Mouse (Mus musculus): ENCODE results near the gene Zc3h18. TPM values are rescaled to one million over a fixed set of nuclear protein-coding genes. Genes with fewer than 3 reads are reported as not detected.

The Zc3h18 gene
- total RNA-seq, 2 experiments from 2014 or later, result 35.7 to 39.1 TPM

DNA sequence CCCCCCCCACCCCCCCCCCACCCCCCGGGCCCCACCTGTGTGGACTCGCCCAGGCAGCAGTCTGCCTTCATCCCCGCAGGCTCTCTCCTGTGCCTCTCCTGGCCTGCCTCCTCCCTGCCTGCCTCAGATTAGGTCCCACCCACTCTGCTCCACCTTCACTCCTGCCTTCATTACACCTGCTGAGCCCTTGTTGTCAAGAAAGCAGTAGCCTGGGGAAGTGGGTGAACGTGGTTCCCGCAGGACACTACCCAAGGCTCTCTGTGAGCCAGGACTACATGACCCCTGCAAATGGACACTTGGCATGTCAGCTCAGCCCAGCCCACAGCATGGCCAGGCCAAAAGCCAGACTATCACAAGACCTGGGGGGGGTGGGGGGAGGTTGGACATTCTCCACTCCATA, 32.2 kb upstream of the Zc3h18 start:
- intact Hi-C loops (cut with DNase I), result no loop called here
- no peak for DNase-seq (ENCODE audit: low spot score in 2 of 2)

DNA sequence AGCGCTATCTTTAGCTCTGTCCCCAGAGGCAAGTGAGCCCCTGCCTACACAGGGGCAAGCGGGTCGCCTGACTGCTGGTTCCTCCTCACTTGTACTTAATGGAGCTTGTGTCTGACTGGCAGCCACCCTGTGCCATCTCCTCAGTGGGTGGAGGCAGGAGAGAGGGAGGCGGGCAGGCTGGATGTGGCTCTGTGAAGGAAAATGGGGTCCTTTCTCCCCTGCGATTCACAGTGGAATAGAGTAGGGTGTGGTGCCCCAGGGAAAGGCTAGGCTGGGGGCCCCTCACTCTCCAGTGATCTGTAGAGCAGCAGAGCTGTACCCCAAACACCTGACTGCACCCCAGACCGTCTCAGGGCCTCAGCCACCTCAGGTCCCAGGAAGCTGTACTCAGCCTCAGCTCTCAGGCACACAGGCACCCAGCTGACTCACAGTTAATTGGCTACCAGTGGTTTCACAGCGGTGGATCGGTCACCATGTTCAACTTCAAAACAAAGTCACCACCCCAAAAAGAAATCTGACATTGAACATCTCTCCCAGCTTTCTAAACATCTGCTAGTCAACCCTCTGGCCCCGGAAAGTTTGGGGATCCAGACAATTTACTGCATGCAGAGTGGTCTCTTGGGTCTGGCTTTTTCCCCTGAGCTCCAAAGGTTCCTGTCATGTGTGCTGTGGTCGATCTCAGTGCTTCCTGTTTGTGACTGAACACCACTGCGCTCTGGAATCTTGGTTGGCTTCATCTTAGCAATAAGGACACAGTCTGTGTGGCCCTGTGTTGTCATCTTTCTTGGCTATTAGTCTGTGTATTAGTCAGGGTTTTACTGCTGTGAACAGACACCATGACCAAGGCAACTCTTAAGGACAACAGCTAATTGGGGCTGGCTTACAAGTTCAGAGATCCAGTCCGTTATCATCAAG, 31.0 kb upstream of the Zc3h18 start:
- intact Hi-C loops (cut with DNase I), result no loop called here
- no peak for DNase-seq (ENCODE audit: low spot score in 2 of 2)

GRCm38 (mm10) chr8:122347811-122348552, 28.4 kb upstream of the Zc3h18 start:
- peak; percentile 60 to 86 for DNase-seq (ENCODE audit: low spot score in 2 of 2)
- intact Hi-C loops (cut with DNase I), result no loop called here

- intact Hi-C loops (cut with DNase I), result no loop called here
- DNase-seq (ENCODE audit: low spot score in 2 of 2), result no peak
Observed at GRCm38 (mm10) chr8:122349357-122350297, 26.8 kb upstream of the Zc3h18 start.

- DNase-seq (ENCODE audit: low spot score in 2 of 2), result no peak
- intact Hi-C loops (cut with DNase I), result no loop called here
Observed at GRCm38 (mm10) chr8:122350309-122351089, 25.9 kb upstream of the Zc3h18 start.

DNA sequence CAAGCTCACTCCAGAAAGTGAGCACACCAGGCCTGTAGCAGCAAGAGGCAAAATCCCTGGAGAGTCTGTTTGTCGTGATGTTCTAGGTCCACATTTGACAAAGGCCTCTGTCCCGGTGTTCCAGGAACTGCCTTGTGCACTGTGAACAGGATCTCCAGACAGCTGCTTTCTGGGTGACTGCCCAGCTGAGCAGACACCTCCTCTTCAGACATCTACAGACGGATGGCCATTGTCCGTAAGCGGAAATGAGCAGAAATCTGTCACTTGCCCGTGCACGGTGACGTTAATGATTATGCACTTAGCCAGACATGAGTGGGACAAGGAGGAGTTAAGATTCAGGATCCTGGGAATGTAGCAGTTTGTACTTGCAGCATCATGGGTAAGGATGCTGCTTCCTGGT, 22.3 kb upstream of the Zc3h18 start:
- no peak for DNase-seq (ENCODE audit: low spot score in 2 of 2)
- intact Hi-C loops (cut with DNase I), result no loop called here

DNA sequence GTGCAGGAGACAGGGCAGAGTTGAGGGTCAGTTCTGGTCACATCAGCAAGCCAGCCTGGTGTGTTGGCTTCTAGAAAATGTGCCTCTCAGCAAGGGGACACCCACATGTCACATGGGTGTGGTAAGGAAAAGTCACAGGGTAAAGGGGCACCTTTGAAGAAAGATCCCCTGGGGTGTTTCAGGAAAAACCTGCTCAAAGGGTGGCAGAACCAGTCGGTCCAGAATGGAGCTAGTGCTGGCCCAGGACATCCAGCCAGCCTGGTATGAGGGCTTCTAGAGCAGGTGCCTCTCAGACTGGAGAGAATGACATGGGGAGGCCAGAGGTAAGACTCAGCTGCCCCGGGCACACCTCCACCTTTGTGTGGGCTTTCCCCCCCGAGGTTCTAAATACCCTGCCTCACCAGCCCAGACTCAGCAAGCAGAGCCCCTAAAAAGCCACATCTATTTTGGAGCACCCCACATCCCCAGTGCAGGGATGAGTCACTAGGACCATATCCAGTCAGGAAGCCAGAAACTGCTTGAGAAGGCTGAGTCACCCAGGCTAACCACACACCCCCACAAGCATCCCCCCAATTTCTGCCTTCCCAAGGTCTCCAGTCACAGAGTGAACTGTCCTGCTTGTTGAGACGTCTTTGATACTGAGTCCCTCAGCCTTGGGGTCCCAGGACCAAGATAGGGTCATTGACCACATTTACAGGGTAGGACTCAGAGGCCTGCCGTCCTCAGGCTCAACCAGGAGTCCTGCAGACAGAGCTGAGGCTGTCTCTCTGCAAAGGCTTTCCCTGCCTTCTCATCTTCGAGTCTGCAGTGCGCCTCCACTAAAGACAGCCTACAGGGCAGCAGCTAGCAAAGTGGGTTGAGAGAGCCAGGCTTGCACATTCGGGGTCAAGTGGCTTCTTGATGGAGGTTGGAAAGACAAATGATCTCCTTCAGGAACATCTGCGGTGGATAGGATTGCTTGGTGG, 20.5 kb upstream of the Zc3h18 start:
- intact Hi-C loops (cut with DNase I), result no loop called here
- peak; percentile 61 to 94 for DNase-seq (ENCODE audit: low spot score in 2 of 2)

- intact Hi-C loops (cut with DNase I), result no loop called here
Observed at GRCm38 (mm10) chr8:122357202-122357601, 19.2 kb upstream of the Zc3h18 start.

GRCm38 (mm10) chr8:122357641-122358040, 18.8 kb upstream of the Zc3h18 start:
- no peak for DNase-seq (ENCODE audit: low spot score in 2 of 2)
- intact Hi-C loops (cut with DNase I), result no loop called here

More at GRCm38 (mm10) chr8:122357202-122357601, 19.2 kb upstream of the Zc3h18 start:
- DNase-seq (ENCODE audit: low spot score in 2 of 2), result no peak

- DNase-seq (ENCODE audit: low spot score in 2 of 2), result peak in 1 of 2 experiments; percentile 47
- intact Hi-C loops (cut with DNase I), result no loop called here
Observed at GRCm38 (mm10) chr8:122359111-122359775, 17.2 kb upstream of the Zc3h18 start.

- DNase-seq (ENCODE audit: low spot score in 2 of 2), result no peak
- intact Hi-C loops (cut with DNase I), result no loop called here
Observed at GRCm38 (mm10) chr8:122360696-122361416, 15.6 kb upstream of the Zc3h18 start, which contains the start of gene Trhr2. Gene Trhr2, minus strand, starts transcription at chr8:122360746.

- no peak for DNase-seq (ENCODE audit: low spot score in 2 of 2)
Observed at GRCm38 (mm10) chr8:122362271-122362670, 14.1 kb upstream of the Zc3h18 start.

DNA sequence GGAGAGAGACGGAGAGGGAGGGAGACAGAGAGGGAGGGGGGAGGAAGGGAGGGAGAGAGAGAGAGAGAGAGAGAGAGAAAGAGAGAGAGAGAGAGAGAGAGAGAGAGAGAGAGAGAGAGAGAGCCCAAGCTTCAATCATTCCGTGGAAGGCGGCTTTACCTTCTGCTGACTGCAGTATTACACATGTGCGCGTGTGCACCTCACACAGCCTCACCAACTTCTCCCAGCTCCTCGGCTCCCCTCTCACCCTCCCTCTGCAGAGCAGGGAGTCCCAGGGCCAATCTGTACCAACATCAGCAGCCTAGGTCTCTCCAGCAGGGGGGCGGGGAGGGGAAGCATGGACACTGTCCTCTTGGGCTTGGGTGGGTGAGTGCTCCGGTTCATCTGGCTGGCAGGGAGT, 13.4 kb upstream of the Zc3h18 start:
- intact Hi-C loops (cut with DNase I), result no loop called here
- DNase-seq (ENCODE audit: low spot score in 2 of 2), result no peak

More at GRCm38 (mm10) chr8:122362271-122362670, 14.1 kb upstream of the Zc3h18 start:
- intact Hi-C loops (cut with DNase I), result no loop called here

DNA sequence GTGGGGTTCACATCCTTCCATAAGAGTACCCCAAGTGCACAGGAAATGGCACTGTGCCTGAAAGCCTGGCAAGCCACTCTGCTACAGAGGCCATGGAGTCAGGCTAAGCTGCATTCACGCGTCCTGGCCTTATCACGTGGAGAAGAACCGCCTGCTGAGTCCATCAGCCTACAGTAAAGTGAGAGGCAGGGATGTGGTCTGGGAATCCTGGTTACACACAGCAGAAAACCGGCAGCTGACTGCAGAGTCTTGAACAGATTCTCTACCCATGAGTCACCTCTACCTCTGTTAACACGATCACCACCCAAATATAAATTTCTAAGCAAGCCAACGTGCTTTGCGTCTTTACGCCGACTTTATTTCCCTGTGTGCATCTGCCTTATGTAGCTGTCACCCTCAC, 7.9 kb upstream of the Zc3h18 start:
- intact Hi-C loops (cut with DNase I), result loop anchor here (2.0 kb wide), 1 partner anchor 26 kb away; no protein-coding TSS in a partner anchor
- peak in 1 of 2 experiments; percentile 46 for DNase-seq (ENCODE audit: low spot score in 2 of 2)

- peak; percentile 71 to 73 for DNase-seq (ENCODE audit: low spot score in 2 of 2)
- intact Hi-C loops (cut with DNase I), result loop anchor here (2.0 kb wide), 1 partner anchor 27 kb away; no protein-coding TSS in a partner anchor
Observed at GRCm38 (mm10) chr8:122369665-122370064, 6.7 kb upstream of the Zc3h18 start.

DNA sequence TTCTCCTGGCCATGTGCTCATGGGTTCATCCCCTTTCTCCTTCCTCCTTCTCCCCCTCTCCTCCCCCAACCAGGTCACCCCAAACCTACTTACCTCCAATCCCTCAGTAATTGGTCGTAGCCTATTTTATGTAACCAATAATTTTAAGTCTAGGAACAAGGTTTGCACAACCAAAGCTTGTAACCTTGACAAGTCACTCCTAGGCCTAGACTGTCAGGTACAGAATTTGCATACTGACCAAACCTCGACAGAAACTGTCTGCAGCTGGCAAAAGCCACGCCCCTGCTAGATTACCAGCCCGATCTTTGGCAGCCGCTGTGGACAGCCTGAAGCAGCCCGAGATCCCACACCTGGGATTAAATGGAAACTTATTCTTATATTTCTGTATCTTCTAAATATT, 4.7 kb upstream of the Zc3h18 start:
- intact Hi-C loops (cut with DNase I), result no loop called here

More for the DNA sequence above, 4.7 kb upstream of the Zc3h18 start:
- DNase-seq (ENCODE audit: low spot score in 2 of 2), result no peak
